Mouse (Mus musculus) E14TG2a.4 (cell line): ENCODE data around the gene Spem1.

Source experiments
- CTCF ChIP-seq: conservative IDR thresholded peaks from 2 replicates; pipeline ENCODE4 v1.5.1; 2014; ENCODE audit warnings: low read length
- NANOG ChIP-seq: IDR thresholded peaks from 2 replicates; pipeline ENCODE4 v1.6.1; 2014; ENCODE audit warnings: borderline replicate concordance, low read length, mixed read lengths
- POU5F1 ChIP-seq: IDR thresholded peaks from 2 replicates; pipeline ENCODE4 v1.6.1; 2014; ENCODE audit warnings: low read length, borderline replicate concordance

DNA sequence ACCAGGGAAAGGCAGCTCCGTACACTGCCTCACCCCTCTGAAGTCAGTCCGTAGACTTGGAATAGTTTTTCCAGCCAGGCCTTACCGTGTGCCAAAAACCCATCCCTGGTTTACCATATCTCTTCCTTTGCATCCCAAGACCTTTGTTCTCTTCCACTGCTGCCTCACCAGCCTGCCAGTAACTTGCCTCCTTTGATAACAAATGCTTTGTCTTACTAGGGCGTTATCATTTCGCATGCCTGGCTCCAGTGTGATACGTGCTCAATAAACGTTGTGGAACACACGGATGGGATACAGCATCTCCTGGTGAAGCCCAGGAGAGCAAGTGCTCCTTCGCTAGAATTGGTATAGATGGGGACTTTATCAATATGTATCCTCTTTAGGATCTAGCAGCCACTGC lies 45.4 kb upstream of the Spem1 start:
- TF ChIP-seq CTCF (no peak), NANOG (no peak), POU5F1 (no peak)
